Mouse (Mus musculus): ENCODE measurements around the gene Hsp90ab1.

DNA sequence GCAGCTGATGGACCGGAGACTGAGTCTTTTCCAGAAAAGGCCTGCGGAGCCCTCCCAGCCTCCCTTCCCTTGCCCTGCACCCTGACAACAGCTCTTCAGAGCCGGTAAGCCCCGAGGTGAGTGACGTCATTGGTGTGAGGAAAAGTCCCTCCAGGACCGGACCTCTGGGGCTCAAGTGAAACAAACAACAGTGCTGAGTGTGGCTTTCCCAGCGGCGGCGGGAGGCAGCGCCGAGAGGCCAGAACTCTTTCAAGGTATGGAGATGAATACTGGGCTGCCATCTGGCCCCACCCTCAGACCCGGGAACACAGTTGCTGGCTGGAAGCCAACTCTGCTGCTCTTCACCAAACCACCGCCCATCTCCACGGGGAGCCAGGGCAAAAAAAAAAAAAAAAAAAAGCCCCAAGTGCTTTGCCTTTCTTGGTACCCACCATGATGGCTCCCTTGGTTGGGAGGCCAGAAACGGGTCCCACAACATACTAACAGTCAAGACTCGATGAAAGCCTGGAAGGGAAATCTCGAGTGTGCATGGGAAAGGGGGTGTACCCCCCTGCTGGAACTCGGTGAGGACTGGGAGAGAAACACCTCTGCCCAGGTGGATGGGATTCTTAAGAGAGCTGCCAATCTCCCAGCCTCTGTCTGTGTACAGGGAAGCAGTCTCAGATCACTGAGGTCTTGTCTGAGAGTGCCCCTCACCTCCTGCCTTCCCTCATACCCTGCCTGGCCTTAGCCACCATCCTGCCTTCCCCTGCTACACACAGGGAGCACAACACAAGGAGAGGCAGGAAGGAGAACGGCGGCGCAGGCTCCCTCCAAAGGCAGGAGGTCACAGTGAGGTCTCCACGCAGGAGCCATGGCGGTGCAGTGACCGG, 28.8 kb downstream of the Hsp90ab1 start:
- TF ChIP-seq CTCF (IDR thresholded peaks at IDR 0.05; ENCODE audit: low read depth, low read length) = no peak
- no peak for TF ChIP-seq POLR2A (IDR thresholded peaks at IDR 0.05; ENCODE audit: insufficient read depth, low read length)
